Mouse (Mus musculus): ENCODE measurements around the gene Ptpro.
"Not testable (repeated sequence)": the region's sequence is repeated elsewhere in the genome, so short reads cannot be mapped to it uniquely, and the experiment has no call there.

Gene Ptpro

GRCm38 (mm10) chr6:137456064-137456463 is 203.9 kb downstream of the Ptpro start:
- no peak for DNase-seq (ENCODE audit: low spot score)

- DNase-seq (ENCODE audit: low spot score) = no peak
These were observed 205.1 kb downstream of the Ptpro start for GRCm38 (mm10) chr6:137457210-137457609.

- no peak for DNase-seq (ENCODE audit: low spot score)
These were observed 206.0 kb downstream of the Ptpro start for GRCm38 (mm10) chr6:137458136-137458535.

GRCm38 (mm10) chr6:137463771-137464170 is 211.7 kb downstream of the Ptpro start:
- DNase-seq (ENCODE audit: low spot score) = no peak

GRCm38 (mm10) chr6:137465253-137465652 is 213.1 kb downstream of the Ptpro start:
- DNase-seq (ENCODE audit: low spot score) = peak; percentile 44

GRCm38 (mm10) chr6:137466256-137466655 is 214.1 kb downstream of the Ptpro start:
- DNase-seq (ENCODE audit: low spot score) = no peak

GRCm38 (mm10) chr6:137467696-137468095 is 215.6 kb downstream of the Ptpro start:
- DNase-seq (ENCODE audit: low spot score) = no peak

- DNase-seq (ENCODE audit: low spot score) = no peak
These were observed 217.4 kb downstream of the Ptpro start for GRCm38 (mm10) chr6:137469541-137469940.

GRCm38 (mm10) chr6:137470901-137471598 is 218.9 kb downstream of the Ptpro start:
- peak; percentile 67 for DNase-seq (ENCODE audit: low spot score)

GRCm38 (mm10) chr6:137472129-137472528 is 220.0 kb downstream of the Ptpro start:
- no peak for DNase-seq (ENCODE audit: low spot score)

- DNase-seq (ENCODE audit: low spot score) = no peak
These were observed 221.3 kb downstream of the Ptpro start for GRCm38 (mm10) chr6:137473433-137473832.

GRCm38 (mm10) chr6:137475695-137476094 is 223.6 kb downstream of the Ptpro start:
- not testable (repeated sequence) for DNase-seq (ENCODE audit: low spot score)

- DNase-seq (ENCODE audit: low spot score) = no peak
These were observed 230.8 kb downstream of the Ptpro start for GRCm38 (mm10) chr6:137482891-137483290.

- DNase-seq (ENCODE audit: low spot score) = no peak
These were observed 235.3 kb downstream of the Ptpro start for GRCm38 (mm10) chr6:137487443-137487842.

GRCm38 (mm10) chr6:137490115-137490514 is 238.0 kb downstream of the Ptpro start:
- DNase-seq (ENCODE audit: low spot score) = no peak

GRCm38 (mm10) chr6:137491659-137492058 is 239.5 kb downstream of the Ptpro start:
- DNase-seq (ENCODE audit: low spot score) = no peak

GRCm38 (mm10) chr6:137492582-137492981 is 240.5 kb downstream of the Ptpro start:
- no peak for DNase-seq (ENCODE audit: low spot score)

- no peak for DNase-seq (ENCODE audit: low spot score)
These were observed 241.4 kb downstream of the Ptpro start for GRCm38 (mm10) chr6:137493211-137494135.

- no peak for DNase-seq (ENCODE audit: low spot score)
These were observed 242.0 kb downstream of the Ptpro start for GRCm38 (mm10) chr6:137494136-137494475.

- DNase-seq (ENCODE audit: low spot score) = no peak
These were observed 242.7 kb downstream of the Ptpro start for GRCm38 (mm10) chr6:137494801-137495200.

GRCm38 (mm10) chr6:137495233-137495632 is 243.1 kb downstream of the Ptpro start:
- DNase-seq (ENCODE audit: low spot score) = no peak

GRCm38 (mm10) chr6:137496562-137496961 is 244.4 kb downstream of the Ptpro start:
- no peak for DNase-seq (ENCODE audit: low spot score)

GRCm38 (mm10) chr6:137497208-137497835 is 245.2 kb downstream of the Ptpro start:
- no peak for DNase-seq (ENCODE audit: low spot score)
